Mouse (Mus musculus): ENCODE results near the gene Oas1g.
"Not testable (repeated sequence)": the region's sequence is repeated elsewhere in the genome, so short reads cannot be mapped to it uniquely, and the experiment has no call there.

Oas1g gene

DNA sequence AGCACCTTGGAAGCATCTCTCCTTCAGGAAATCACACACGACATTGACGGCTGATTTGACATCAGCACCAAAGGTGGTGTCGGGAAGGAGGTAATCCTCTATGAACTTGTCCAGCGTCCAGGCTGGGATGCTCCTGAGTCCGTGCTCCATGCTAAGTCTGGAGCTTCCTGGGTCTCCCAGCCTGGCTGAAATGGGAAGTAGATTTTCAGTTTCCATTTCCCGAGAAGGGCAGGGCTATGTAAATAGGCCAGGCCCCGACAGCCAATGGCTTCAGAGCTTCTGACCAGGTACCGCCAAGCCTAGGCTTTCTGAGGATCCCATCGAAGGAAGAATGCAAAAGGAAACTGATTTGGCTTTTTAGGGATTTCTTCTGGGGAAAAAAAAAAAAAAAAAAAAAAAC lies at the start of gene Oas1g:
TSS of gene Oas1g (minus strand) at position 201 of the 400 bp plus-strand sequence.
- in situ Hi-C loops (cut with MboI, MseI): not testable (repeated sequence)

DNA sequence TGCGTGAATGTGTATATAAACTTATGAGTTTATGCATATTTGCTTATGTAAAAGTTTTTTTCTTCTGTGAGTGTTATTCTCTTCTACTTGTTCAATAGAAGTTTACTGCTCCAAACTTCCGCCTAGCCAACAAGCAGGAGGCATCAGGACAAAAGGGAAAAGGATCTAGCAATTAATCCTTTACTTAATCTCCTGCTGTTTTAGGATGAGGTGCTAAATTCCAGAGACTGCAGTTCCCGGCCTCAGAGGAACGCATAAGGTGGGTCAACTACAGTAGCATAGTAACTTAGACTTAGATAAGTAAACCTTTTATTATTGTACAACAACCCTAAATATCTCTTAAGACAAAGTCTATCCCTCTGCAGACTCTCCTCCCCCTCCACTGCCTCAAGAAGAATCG lies 46.6 kb upstream of the Oas1g start:
- in situ Hi-C loops (cut with MboI, MseI): no loop called here

DNA sequence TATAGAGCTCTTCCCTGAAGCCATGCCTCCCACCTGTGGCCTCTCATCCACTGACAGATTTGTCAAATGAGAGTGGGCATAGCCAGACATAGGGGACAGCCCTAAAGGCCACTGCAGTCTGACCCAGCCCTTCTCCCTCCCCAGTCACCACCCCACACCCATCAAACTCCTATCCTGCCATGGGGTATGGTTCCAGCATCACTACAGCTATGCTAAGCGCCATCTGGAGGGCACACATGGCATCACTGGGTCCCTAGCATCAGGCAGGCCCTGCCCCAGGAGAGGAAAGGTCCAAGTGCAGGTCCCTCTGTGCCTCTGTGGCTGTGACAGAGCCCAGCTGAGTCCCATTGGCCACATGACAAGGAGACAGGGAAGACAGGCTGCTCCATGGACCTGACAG lies 39.6 kb upstream of the Oas1g start:
- in situ Hi-C loops (cut with MboI, MseI): no loop called here

DNA sequence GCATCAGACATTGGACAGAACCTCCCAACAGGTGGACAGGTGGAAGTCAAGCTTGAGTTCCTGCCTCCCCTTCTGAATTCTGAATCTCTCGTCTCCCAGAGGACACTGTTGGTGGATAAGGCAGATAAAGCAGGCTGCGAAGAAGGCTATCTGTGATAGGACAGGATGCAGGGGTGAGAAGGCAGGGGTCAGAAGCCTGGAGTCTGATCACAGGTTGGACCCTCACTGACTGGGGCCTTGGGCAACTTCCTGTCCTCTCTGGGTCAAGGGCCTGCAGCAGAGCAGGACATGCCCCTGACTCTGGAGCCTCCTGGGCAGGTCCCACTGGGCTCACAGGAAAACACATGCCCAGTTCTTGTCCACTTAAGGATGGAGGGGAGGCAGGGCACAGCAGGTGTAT lies 38.9 kb upstream of the Oas1g start:
- in situ Hi-C loops (cut with MboI, MseI): not testable (repeated sequence)

DNA sequence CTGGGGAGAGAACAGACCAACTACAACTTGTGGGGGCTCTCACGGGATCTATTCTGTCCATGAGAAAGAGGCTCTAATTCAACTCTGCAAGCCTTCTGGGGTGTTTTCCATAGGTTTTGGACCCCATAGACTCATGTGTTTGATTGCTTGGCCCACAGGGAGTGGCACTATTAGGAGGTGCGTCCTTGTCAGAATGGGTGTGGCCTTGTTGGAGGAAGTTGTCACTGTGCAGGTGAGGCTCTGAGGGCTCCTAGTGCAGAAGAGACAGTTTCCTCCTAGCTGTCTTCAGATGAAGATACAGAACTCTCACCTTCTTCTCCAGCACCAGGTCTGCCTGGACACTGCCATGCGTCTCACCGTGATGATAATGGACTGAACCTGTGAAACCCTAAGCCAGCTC lies 37.1 kb upstream of the Oas1g start:
- in situ Hi-C loops (cut with MboI, MseI): not testable (repeated sequence)

DNA sequence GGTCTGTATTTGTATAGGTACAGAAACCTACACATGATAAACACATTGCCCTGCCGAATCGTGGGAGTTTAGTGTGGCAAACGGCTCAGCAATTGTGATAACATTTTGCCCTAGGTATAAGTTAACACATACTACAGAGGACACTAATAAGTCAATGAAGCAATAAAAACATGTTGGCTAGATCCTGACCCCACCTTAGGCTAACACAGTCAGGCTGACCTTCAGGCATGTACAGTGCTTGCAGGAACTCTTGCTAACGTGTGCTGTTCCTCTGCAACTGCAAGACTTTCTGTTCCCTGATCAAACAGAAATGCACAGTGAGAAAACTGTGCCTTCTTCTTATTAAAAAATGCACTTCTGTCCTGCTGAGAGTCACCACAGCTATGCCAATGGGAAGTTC lies 36.6 kb upstream of the Oas1g start:
- in situ Hi-C loops (cut with MboI, MseI): no loop called here

DNA sequence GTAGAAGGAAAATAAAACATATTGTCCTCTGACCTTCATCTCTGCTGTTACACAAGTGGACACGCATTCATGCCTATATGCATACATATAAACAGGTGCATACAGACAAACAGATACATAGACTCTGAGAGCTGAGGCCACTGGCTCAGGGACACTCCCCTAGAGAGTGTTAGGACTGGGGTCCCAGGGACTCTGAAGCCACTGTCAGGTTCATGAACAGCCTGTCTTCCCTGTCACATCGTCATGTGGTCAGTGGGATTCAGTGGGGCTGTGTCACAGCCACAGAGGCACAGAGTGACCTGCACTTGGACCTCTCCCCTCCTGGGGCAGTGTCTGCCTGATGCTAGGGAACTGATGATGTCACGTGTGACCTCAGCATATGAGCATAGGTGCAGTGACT lies 32.9 kb upstream of the Oas1g start:
- in situ Hi-C loops (cut with MboI, MseI): no loop called here

DNA sequence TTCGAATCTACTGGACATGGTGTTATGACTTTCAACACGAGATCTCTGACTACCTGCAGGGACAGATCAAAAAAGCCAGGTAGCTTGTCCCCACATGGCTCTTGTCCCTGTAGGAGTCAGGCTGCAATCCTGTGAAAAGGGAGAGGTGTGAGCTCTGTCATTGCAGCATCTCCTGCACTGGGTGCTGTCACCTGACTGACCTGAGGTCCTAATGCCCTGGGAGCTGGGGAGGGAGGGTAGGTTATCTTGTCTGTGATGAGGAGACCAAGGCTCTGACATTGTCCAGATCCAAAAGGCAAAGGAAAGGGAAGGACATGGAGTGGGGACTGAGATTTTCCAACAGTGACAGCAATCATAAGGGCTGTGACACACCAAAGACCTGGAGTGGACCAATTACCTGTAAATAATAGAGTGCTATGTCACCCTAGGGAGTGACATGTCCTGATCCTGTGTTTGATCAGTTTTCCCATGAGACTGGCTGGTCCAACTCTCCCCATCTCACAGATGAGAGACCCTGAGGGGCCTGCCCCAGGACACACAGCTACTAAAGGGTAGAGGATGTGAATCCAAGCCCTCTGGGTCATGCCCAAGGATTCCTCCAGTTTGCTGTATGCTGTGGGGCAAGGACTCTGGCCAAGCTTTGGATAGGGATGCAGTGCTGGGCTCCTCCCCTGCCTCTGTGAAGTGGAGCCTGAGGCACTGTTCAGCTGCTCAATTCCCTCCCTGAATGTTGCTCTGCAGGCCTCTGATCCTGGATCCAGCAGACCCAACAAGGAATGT lies 31.9 kb upstream of the Oas1g start:
- in situ Hi-C loops (cut with MboI, MseI): not testable (repeated sequence)

DNA sequence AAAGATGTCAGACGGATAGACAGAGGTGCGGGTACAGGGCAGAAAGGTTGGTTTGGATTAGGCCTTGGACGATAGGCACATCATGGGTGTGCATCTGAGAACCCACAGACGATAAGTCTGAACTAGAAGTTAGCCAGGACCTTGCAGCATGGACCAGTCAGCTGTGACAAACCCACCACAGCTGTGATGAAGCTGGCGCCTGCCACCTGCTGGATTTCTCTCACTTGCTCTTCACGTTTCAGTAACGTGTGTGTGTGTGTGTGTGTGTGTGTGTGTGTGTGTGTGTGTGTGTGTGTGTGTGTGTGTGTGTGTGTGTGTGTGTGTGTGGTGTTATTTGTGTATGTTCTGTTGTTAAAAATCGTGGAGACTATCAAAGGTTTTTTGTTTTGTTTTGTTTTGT lies 26.8 kb upstream of the Oas1g start, which contains the start of gene Oas1d:
TSS of gene Oas1d (plus strand) at position 333 of the 400 bp plus-strand sequence.
- in situ Hi-C loops (cut with MboI, MseI): not testable (repeated sequence)

DNA sequence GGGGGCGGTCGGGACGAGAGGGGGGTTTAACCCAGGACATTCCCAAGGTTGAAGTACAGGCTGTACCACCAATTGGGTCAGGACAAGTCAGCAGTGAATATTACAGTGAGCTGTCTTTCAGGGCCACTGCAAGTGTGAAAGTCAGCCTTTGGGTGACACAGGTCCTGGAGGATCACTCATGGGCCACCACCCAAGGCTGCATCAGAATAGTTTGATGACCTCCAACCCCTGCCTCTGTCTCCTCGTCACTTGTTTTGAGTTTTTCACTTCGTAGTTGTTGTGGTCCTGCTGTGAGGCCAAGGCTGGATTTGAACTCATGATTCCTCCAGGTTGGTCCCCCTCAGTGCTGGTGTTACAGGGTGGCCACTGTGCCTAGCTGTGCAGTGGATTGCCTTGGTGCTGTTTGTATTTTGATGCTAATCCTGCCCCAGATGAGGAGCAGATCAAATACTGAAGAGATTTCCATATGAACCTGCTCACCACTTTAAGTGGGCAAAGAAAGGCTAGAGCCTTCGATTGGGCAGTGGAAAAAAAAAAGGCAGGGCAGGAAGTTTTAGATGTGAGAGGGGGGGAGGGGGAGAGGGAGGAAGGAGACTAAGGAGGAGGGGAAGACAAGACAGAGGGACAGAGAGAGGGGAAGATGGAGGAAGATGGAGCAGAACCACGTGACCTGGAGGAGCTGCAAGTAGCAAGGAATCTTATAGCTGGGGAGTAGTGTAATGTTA lies 20.9 kb upstream of the Oas1g start:
- in situ Hi-C loops (cut with MboI, MseI): no loop called here

DNA sequence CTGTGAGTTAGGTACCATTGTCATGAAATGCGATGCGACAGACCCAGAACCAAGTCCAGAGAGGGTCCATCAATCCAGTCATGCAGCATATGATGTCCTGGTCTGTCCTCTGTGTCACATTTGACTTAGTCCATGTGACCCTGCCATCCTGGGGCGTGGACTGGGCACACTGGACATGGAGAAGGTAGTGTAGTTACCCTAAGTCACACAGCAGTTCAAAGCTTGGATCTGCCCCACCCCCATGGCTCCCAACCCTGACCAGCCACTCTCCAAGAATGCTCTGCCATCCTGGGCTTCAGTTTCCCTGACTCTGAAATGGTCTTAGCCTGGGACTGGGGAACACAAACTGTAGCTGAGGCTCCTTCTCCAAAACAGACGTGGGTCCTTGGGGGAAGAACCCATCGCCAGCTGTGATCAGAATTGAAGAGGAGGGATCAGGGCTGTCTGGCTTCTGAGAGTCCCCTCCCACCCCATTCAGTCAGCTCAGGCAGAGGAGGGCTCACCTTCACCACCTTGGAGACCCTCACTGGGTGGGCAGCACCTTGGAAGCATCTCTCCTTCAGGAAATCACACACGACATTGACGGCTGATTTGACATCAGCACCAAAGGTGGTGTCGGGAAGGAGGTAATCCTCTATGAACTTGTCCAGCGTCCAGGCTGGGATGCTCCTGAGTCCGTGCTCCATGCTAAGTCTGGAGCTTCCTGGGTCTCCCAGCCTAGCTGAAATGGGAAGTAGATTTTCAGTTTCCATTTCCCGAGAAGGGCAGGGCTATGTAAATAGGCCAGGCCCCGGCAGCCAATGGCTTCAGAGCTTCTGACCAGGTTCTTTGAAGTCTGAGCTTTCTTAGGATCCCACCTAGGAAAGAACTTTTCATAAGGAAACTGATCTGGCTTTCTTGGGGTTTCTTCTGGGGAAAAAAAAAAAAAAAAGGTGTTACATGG lies 19.6 kb upstream of the Oas1g start, which contains the start of gene Oas1a:
TSS of gene Oas1a (minus strand) at position 731 of the 943 bp plus-strand sequence.
- in situ Hi-C loops (cut with MboI, MseI): not testable (repeated sequence)

DNA sequence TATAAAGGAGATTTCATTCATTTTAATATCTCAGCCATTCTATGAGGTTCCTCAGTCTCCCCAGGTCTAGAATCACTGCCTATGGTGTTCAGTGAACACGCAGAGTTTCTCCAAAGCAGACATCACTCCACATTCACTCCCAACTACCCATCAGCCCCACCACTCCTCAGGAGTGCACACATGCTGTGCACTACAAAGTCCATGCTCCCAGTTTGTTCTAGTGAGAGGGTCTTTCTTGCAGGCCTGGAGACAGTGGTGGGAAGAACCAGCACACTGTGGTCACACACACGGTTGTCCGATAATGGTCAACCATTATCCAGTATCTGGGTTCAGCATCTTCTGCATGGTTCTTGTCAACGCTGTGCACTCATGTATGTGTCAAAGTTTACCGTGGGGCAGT lies 14.6 kb upstream of the Oas1g start:
- in situ Hi-C loops (cut with MboI, MseI): no loop called here

DNA sequence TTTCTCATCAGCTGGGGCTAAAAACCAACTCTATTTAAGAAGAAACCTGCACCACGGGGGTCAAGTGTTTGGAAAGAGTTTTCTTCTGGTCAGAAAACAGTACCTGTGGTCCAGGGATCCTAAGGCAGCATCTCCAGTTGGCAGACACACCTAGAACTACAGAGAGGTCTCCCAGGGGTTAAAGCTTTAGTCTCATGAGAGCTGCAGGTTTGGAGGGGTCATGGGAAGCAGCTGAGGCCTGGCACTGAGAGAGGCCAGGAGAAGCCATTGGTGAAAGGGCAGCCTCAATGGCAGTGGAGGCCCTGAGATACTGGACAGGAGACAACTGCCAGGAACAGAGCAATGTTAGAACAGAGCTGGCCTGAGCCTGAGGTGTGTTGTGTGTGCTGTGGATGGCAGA lies 13.3 kb upstream of the Oas1g start:
- in situ Hi-C loops (cut with MboI, MseI): no loop called here

DNA sequence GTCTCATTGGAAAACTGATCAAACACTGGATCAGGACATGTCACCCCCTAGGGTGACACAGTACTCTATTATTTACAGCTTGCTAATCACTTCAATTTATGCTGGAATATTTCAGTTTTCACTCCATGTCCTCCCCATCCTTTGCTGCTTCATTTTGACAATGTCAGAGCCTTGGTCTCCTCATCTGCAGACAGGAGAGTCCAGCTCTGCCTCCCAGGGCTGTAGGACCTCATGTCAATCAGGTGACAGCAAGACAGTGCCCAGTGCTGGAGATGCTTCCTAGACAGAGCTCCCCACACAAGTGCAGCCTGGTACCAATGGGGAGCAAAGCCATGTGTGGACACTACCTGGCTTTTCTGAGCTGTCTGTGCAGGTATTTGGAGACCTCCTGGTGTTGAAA lies 11.3 kb upstream of the Oas1g start:
- in situ Hi-C loops (cut with MboI, MseI): no loop called here

DNA sequence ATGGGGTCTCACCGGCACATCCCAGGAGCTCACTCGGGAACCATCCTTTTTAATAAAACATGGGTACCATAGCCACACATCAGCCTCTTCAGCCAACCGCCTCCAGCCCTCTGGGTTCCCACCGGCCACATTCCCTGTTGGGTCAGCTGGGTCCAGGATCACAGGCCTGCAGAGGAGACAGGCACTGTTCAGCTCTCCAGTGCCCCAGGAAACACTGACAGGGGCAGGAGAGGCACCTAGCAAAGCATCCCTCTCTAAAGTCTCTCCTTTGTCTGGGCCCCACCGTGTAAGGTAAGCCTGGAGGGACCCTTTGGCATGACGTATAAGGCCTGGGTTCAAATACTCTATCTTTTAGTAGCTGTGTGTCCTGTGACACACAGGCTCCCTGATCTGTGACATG lies 10.9 kb upstream of the Oas1g start:
- in situ Hi-C loops (cut with MboI, MseI): no loop called here

DNA sequence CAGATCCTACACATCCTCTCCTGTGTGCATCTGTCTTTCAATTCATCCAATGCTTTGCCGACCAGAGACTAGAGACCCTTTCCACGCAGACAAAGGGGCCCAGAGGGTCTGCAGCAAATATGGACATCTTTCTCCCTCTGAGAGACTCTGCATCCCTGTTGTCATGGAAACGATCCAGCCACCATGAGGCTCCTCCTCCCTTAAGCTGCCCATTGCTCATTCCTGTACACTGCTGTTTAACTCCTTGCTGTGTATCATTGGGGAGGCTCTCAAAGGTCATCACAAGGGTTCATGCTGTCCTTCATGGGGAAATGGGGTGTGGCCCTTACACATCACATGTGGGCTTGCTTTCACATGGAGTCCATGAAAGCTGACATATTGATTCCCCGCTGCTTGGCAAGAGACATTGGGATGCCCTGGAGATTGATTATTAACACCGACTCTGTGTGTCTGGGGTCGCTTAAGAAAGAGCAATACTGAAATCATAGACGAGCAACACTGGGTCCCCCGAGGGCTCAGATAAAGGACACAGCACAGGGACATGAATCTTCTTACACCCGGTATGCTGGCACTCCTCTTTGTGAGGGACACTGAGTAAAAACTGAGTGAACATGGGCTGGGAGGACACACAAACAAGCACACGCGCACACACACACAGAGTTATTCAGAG lies 8.0 kb upstream of the Oas1g start:
- in situ Hi-C loops (cut with MboI, MseI): no loop called here

DNA sequence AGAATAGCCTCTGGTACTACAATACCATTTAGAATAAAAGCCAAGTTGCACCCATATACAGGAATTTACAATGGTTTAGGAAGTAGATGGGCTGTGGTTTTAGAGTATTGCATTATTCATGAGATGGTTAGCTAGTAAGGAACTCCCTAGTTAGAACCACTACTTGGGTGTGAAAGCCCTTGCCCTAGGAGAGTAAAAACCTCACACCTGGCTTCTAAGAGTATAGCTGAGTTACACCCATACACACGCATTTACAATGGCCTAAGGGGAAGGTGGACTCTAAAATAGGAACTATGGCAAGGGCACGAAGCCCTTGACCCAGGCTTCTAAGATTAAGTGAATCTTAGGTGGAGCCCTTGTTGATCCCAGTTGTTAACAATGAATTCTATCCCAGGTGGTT lies 7.3 kb upstream of the Oas1g start:
- in situ Hi-C loops (cut with MboI, MseI): not testable (repeated sequence)

DNA sequence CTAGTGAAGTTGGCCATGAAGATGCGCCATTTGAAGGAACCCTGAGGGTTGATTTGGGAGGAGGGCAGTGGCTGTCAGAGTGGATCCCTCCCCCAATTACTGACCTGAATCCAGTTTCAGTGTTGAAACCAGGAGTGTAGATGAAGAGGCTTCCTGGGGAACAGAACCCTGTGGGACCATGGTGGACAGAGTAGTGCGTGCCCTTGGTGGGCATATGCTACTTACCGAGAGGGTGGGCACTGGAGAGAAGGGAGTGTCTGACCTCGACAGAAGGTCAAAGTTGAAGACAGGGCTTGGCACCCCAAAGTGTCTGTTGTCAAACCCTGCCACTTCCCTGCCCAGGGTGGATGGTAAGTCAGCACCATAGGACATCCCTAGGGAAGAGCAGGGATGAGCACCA lies 6.5 kb upstream of the Oas1g start:
- in situ Hi-C loops (cut with MboI, MseI): not testable (repeated sequence)

DNA sequence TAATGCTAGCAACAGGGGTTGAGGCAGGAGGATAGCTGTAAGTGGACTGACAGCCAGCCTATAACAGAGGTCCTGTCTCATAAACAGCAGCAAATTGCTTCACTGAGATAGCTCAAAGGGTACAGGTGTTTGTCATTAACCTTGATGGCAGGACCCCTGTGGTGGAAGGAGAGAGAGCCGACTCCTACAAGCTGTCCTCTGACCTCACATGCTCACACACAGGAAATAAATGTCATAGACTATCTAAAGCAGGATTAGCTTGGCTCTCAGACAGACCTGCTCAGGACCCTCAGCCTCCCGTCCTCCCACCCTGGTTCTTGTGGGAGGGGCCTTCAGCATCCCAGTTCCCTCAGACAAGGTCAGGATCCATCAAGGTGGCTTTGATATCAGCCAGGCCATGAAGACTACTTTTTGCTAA lies 4.8 kb upstream of the Oas1g start:
- in situ Hi-C loops (cut with MboI, MseI): no loop called here

DNA sequence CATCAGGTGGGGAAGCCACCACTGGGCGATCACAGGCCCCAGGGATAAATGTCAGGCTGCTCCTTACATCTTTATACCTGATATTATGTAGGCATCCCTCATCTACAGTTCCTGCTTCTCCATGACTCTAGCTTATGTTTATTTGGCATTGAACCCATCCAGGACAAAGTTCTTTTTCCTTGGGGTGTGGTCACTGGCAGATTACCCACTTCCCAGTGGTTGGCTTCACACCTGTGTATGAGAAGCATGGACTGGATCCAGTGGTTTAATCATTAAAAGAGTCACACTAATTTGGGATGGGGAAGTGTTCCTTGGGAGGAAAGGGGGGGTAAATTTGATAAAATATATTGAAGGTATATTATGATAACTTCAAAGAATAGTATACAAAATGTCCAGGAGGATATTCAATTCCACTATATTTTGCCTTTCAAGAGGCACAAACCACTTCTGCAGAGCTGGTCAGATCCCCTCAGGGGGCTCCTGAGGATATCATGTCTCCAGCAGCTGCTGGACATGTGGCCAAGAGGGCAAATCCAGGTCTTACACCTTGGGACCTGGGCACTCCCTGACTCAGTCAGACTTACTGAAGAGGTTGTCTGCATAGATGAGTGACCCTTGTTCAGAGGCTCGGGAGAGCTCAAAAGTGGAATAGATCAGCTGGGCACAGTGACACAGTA lies 4.3 kb upstream of the Oas1g start:
- in situ Hi-C loops (cut with MboI, MseI): not testable (repeated sequence)

DNA sequence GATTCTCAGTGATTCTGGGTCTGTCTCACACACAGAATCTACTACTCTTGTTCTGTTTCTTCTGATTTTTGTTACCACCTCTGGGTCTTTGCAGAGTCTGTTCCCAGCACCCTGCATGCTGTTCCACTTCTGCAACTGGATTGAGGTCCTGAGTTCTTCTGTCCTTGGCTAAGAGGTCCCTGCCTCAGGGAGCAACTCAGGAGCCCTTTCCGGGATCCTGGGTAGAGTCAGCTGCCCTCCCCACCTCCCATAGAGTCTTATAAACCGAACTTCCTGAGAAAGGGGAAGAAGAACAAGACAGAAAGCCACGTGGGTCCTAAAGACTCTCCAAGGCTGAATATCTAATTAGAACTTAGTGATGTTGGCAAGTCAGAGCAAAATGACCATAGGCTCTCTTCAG lies 3.6 kb upstream of the Oas1g start:
- in situ Hi-C loops (cut with MboI, MseI): no loop called here
